ENCODE assay signal across 37 mouse cellular contexts in genomic region chr17:45612008-45612407, GRCm38 (mm10). TPM values are rescaled to one million over a fixed set of nuclear protein-coding genes. Genes with fewer than 3 reads are reported as not detected.
"Had no signal": no experiment of that assay in that cellular context is flagged by ENCODE, and none has a peak within 500 bp of the region (broad histone marks: within the 10 kb centered on the region; RNA-seq: fewer than 3 reads in every experiment).

No protein-coding gene starts in this region.

- H3K9me3 ChIP-seq: heart, embryonic 10.5 days; hindbrain, embryonic 13.5 days; hindbrain, embryonic 15.5 days; kidney, embryonic 15.5 days; limb, embryonic 13.5 days; limb, embryonic 15.5 days; liver, embryonic 12.5 days had no signal

- H3K27me3 ChIP-seq: heart, embryonic 12.5 days; hindbrain, embryonic 13.5 days; hindbrain, embryonic 15.5 days; kidney, embryonic 15.5 days; limb, embryonic 13.5 days; limb, embryonic 15.5 days; liver, embryonic 12.5 days had no signal

- H3K36me3 ChIP-seq: heart, embryonic 10.5 days; heart, embryonic 12.5 days; hindbrain, embryonic 13.5 days; hindbrain, embryonic 15.5 days; kidney, embryonic 15.5 days; limb, embryonic 13.5 days; limb, embryonic 15.5 days; liver, embryonic 12.5 days had no signal

- H3K27ac ChIP-seq: heart, embryonic 10.5 days; hindbrain, embryonic 13.5 days; hindbrain, embryonic 15.5 days; hindbrain, postnatal 0 days; kidney, embryonic 15.5 days; kidney, postnatal 0 days; limb, embryonic 13.5 days; limb, embryonic 15.5 days; liver, embryonic 12.5 days; liver, embryonic 14.5 days had no signal

- H3K4me1 ChIP-seq: hindbrain, embryonic 15.5 days; limb, embryonic 13.5 days; limb, embryonic 15.5 days had no signal

- H3K4me3 ChIP-seq: heart, embryonic 10.5 days; heart, embryonic 12.5 days; hindbrain, embryonic 13.5 days; hindbrain, embryonic 15.5 days; kidney, embryonic 15.5 days; limb, embryonic 13.5 days; limb, embryonic 15.5 days; liver, embryonic 12.5 days had no signal

- DNase-seq: gastrocnemius, postnatal 14 days; gastrocnemius, postnatal 36 days; heart, adult 18-20 months; heart, postnatal 14 days; heart, postnatal 36 days; kidney, adult 11 months; kidney, adult 2 months; kidney, adult 9 months; kidney, postnatal 14 days; kidney, postnatal 36 days; layer of hippocampus, adult 9-11 months; layer of hippocampus, postnatal 36 days had no signal

RNA-seq across cellular contexts. Expression of gene Mymx, which starts 10.1 kb away (rescaled TPM):
- total RNA-seq: gastrocnemius, adult 18-20 months; gastrocnemius, adult 8-10 months; heart, adult 18-20 months; heart, adult 8-10 months; heart, postnatal 14 days; heart, postnatal 36 days; hematopoietic stem cell, adult 5-6 weeks; hindbrain, postnatal 0 days; layer of hippocampus, adult 18-20 months; layer of hippocampus, adult 8-10 months; layer of hippocampus, postnatal 14 days; layer of hippocampus, postnatal 36 days; left cerebral cortex, adult 18-20 months; left cerebral cortex, adult 8-10 months; left cerebral cortex, postnatal 10 days; left cerebral cortex, postnatal 25 days had no signal
- polyA plus RNA-seq: gonadal fat pad, adult 2 months; heart, embryonic 14.5 days; hindbrain, embryonic 15.5 days; hindbrain, postnatal 0 days; intestine, embryonic 14.5 days; liver, embryonic 12.5 days; liver, embryonic 14.5 days had no signal

RNA-seq across cellular contexts. Expression of gene Capn11, which starts 47.1 kb away (rescaled TPM):
- total RNA-seq: heart, postnatal 36 days had no signal
- polyA plus RNA-seq: intestine, embryonic 14.5 days; kidney, postnatal 0 days; liver, embryonic 14.5 days had no signal
